Mouse (Mus musculus) stomach, embryonic 14.5 days (tissue): Measurements from ENCODE around the gene Nfe2. TPM values are rescaled to one million over a fixed set of nuclear protein-coding genes. Genes with fewer than 3 reads are reported as not detected.

Source experiments
- ATAC-seq: fragments of 200-750 bp; cut with Nextera tagmentation; 2 replicates; pipeline ENCODE4 v1.8.0; 2017; ENCODE audit warnings: low read depth, moderate TSS enrichment; ENCODE audit not compliant: insufficient number of reproducible peaks, insufficient read depth, low FRiP score
- H3K27ac ChIP-seq: fragments of 300-500 bp; sonication (generic); 2 replicates; pipeline ENCODE4 v1.5.1; 2014; ENCODE audit warnings: mild to moderate bottlenecking, low read length, moderate library complexity, mixed read lengths
- H3K27me3 ChIP-seq: fragments of 300-500 bp; sonication (generic); 2 replicates; pipeline ENCODE4 v1.6.1; 2014; ENCODE audit warnings: low read length, control low read depth, mixed read lengths; ENCODE audit not compliant: control insufficient read depth, insufficient read depth
- H3K36me3 ChIP-seq: fragments of 300-500 bp; sonication (generic); 2 replicates; pipeline ENCODE4 v1.6.1; 2014; ENCODE audit warnings: mild to moderate bottlenecking, control low read depth, low read length, moderate library complexity, mixed read lengths; ENCODE audit not compliant: control insufficient read depth, insufficient read depth
- H3K4me1 ChIP-seq: fragments of 300-500 bp; sonication (generic); 2 replicates; pipeline ENCODE4 v1.6.1; 2014; ENCODE audit warnings: low read length, control low read depth, mixed read lengths; ENCODE audit not compliant: control insufficient read depth, insufficient read depth
- H3K4me2 ChIP-seq: fragments of 300-500 bp; sonication (generic); replicated peaks from 2 replicates; pipeline ENCODE4 v1.6.1; 2014; ENCODE audit warnings: low read depth, low read length, control low read depth
- H3K4me3 ChIP-seq: fragments of 300-500 bp; sonication (generic); 2 replicates; pipeline ENCODE4 v1.5.1; 2014; ENCODE audit warnings: low read depth, low read length, control low read depth
- H3K9ac ChIP-seq: fragments of 300-500 bp; sonication (generic); replicated peaks from 2 replicates; pipeline ENCODE4 v1.6.1; 2014; ENCODE audit warnings: low read depth, mild to moderate bottlenecking, control low read depth, low read length, moderate library complexity, mixed read lengths
- H3K9me3 ChIP-seq: fragments of 300-500 bp; sonication (generic); 2 replicates; pipeline ENCODE4 v1.6.1; 2016; ENCODE audit warnings: low read depth, low read length, control low read depth; ENCODE audit not compliant: control insufficient read depth
- WGBS: fragments of 180-500 bp; shearing (Covaris S2); extraction: QIAGEN DNeasy Blood & Tissue Kit; methylation state at CpG from one replicate; pipeline ENCODE4 v1.1.7; 2014; 5-methylcytosine and 5-hydroxymethylcytosine counted together
- polyA plus RNA-seq: library from polyadenylated mRNA; unstranded; fragments of >200 nt; fragmentation: Nextera tagmentation; extraction: Ambion mirVana; gene quantifications from 2 replicates; pipeline ENCODE4 v1.2.1, GENCODE M21; 2014

Nfe2 gene
- polyA plus RNA-seq, 1 experiment from 2014 or later: 2.0 TPM

DNA sequence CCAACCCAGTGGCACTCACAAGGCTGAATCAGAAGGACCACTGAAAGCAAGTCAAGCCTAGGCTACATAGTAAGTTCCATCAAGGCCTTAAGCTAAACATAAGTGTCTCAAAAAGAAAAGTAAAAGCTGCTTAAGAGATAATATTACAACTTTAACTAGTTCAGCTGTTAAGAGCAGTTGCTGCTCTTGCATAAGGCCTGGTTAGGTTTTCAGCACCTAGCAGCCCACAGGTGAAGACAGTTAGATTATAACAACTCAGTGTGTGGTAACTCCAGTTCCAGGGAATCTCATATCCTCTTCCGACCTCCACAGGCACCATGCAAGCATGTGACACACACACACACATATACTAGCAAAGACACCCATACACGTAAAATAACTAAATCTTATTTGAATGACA is 30.6 kb downstream of the Nfe2 start:
- Histone ChIP-seq H3K27ac (no peak overlapping the region), H3K27me3 (no peaks in the 10 kb centered on the region), H3K4me1 (peaks cover 17% of the 10 kb centered on the region; the same call in 1 of the 2 replicates), H3K9ac (no peak overlapping the region), H3K9me3 (no peaks in the 10 kb centered on the region), H3K4me2 (no peak overlapping the region), H3K36me3 (no peaks in the 10 kb centered on the region), H3K4me3 (no peak overlapping the region)
- ATAC-seq: no peak
- WGBS: 71% methylated on average over 2 of the region's 2 CpGs

DNA sequence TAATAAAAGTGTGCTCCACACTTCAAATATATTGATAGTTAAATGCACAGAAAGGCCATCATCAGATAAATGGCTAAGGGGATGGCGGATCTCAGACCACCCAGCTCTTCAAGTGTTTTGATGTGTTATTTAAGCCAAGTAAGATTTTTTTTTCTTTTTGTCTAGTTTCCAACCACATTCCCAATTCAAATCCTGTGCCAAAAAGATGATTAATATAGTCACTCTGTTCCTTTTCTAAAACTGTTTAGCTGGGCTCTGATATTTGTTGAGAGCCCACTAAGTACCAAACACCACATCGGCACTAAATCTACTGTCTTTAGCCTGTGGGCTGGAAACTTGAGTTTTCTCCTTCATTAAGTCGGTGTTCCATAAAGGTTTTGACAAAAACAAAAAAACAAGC is 31.2 kb downstream of the Nfe2 start:
- Histone ChIP-seq H3K27ac (no peak overlapping the region), H3K27me3 (no peaks in the 10 kb centered on the region), H3K4me1 (peaks cover 17% of the 10 kb centered on the region; the same call in 1 of the 2 replicates), H3K4me3 (no peak overlapping the region), H3K9me3 (no peaks in the 10 kb centered on the region), H3K36me3 (no peaks in the 10 kb centered on the region), H3K4me2 (no peak overlapping the region), H3K9ac (no peak overlapping the region)
- WGBS: 62% methylated on average over 3 of the region's 3 CpGs
- ATAC-seq: no peak

DNA sequence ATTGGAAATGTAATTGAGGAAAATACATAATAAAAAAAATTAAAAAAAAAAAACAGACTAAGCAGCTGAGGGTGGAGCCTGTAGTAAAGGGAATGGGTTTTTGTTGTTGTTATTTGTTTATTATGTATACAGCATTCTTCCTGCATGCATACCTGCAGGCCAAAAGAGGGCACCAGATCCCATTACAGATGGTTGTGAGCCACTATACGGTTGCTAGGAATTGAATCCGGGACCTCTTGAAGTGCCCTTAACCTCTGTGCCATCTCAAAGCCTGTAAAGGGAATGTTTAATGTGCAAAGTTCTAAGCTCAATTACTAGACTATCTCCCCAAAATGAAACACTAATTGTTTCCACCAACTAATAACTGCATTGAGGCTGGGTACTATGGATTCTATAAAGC is 34.0 kb downstream of the Nfe2 start:
- Histone ChIP-seq H3K9ac (no peak overlapping the region), H3K4me2 (no peak overlapping the region), H3K9me3 (no peaks in the 10 kb centered on the region), H3K4me1 (peaks cover 18% of the 10 kb centered on the region; the same call in 1 of the 2 replicates), H3K4me3 (no peak overlapping the region), H3K36me3 (no peaks in the 10 kb centered on the region; the same call in 1 of the 2 replicates), H3K27ac (no peak overlapping the region), H3K27me3 (no peaks in the 10 kb centered on the region)
- ATAC-seq: no peak
- 96% methylated on average over 2 of the region's 2 CpGs for WGBS

- no peaks in the 10 kb centered on the region for H3K27me3 ChIP-seq
- ATAC-seq: no peak
- no peak overlapping the region for H3K4me2 ChIP-seq
- 69% methylated on average over 1 of the region's 1 CpGs for WGBS
- H3K27ac ChIP-seq: no peak overlapping the region
- peaks cover 12% of the 10 kb centered on the region; the same call in 1 of the 2 replicates for H3K4me1 ChIP-seq
- H3K4me3 ChIP-seq: no peak overlapping the region
- H3K36me3 ChIP-seq: no peaks in the 10 kb centered on the region; the same call in 1 of the 2 replicates
- H3K9me3 ChIP-seq: no peaks in the 10 kb centered on the region
- H3K9ac ChIP-seq: no peak overlapping the region
Observed at GRCm38 (mm10) chr15:103221386-103221785, 36.8 kb downstream of the Nfe2 start.

DNA sequence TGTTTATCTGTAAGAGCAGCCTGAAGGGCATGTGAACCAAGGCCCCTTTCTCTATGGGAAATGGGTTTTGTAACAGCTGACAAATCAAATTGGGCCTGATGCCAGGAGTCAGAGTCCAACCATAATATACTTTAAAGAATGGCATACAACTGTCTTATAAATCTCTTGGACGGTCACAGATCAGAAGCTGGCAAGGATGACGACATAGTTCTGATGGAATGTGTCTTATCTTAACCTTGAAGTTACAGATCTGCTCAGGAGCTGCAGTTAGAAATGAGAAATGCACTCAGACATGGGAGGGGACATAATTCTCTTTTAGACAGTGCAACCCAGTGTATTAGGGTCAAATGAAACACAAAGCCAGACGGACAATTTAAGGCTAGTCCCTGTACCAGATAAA is 37.4 kb downstream of the Nfe2 start:
- Histone ChIP-seq H3K36me3 (no peaks in the 10 kb centered on the region; the same call in 1 of the 2 replicates), H3K4me1 (peaks cover 18% of the 10 kb centered on the region), H3K9me3 (no peaks in the 10 kb centered on the region), H3K9ac (no peak overlapping the region), H3K27ac (0 out of 2 replicates have a peak overlapping the region, but pooled peaks have one; percentile 21), H3K4me3 (no peak overlapping the region), H3K27me3 (no peaks in the 10 kb centered on the region), H3K4me2 (no peak overlapping the region)
- 18% methylated on average over 3 of the region's 3 CpGs for WGBS
- ATAC-seq: no peak

- Histone ChIP-seq H3K9me3 (no peaks in the 10 kb centered on the region), H3K36me3 (peaks cover 12% of the 10 kb centered on the region), H3K4me1 (peaks cover 24% of the 10 kb centered on the region), H3K4me3 (0 out of 2 replicates have a peak overlapping the region, but pooled peaks have one; percentile 24), H3K9ac (no peak overlapping the region), H3K27me3 (no peaks in the 10 kb centered on the region), H3K4me2 (peak overlapping the region; percentile 53), H3K27ac (peak overlapping the region; percentile 94)
- ATAC-seq: no peak
- 21% methylated on average over 2 of the region's 2 CpGs for WGBS
Observed at GRCm38 (mm10) chr15:103216052-103216451, 42.2 kb downstream of the Nfe2 start.

DNA sequence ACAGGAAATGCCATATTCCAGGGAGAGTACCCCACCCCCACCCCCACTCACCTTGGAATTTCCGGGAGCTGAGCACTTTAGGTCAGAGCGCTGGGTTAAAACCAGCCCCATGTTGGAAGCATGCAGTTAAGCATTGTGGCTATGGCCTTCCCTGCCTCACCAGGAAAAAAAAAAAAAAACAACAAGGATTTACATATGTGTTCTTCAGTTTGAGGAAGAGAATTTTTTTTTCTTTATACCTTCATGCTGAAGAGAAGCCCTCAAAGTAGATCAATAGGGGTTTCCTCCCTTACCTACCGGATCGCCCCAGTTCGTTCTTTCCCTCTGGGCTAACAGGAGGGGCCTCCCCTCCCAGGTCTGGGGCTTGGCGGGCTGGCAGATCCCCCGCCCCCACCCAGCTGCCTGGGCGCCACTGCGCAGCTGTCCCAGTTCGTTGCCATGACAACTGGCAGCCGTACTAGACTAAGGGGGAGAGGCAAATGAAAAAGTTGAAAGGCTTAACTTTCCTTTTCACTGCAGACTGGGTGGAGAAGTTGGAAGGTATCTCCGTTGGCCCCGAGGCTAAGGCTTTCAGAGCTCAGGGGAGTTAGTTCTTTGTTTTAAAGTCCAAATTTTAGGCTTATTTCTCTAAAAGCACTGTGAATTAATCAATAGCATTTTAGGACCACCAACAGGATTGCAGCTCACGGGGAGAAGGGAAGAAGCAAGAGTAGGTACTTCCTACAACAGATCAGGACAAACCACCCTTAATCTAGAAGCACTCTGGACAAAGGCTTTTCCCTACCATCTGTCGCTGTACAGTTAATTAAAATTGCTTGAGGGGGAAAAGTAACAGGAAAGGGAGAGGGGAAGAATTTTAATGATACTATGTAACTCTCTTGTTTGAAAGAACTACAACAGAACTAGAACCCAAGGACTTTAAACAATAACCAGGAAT is 43.0 kb downstream of the Nfe2 start:
- Histone ChIP-seq H3K4me3 (peak overlapping the region; percentile 24), H3K27ac (peak overlapping the region; percentile 94), H3K4me2 (peak overlapping the region; percentile 53), H3K4me1 (peaks cover 21% of the 10 kb centered on the region), H3K36me3 (peaks cover 19% of the 10 kb centered on the region), H3K27me3 (no peaks in the 10 kb centered on the region), H3K9ac (peak overlapping the region; percentile 33; the same call in 1 of the 2 replicates), H3K9me3 (no peaks in the 10 kb centered on the region)
- peak; percentile 92 for ATAC-seq
- WGBS: 1% methylated on average over 15 of the region's 15 CpGs

DNA sequence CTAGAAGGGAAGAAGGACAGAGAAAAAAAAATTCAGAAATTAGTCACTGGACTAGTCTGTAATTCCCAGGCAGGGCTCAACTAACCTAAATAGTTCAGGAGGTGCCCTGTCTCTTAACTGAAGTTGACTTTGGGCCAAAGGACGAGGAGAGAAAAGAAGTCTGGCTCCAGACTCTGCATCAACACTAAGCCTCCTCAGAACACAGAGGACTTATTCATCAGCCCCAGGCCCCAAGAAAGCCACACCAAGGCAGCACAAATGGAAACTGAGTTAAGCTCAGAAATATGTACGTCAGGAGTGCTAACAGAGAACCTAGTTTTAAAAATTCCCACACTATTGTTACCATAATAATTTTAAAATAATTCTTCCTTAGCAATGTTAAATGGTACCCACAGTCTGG is 44.1 kb downstream of the Nfe2 start:
- H3K9ac ChIP-seq: no peak overlapping the region
- peaks cover 25% of the 10 kb centered on the region for H3K36me3 ChIP-seq
- H3K27ac ChIP-seq: peak overlapping the region; percentile 74
- peak overlapping the region; percentile 39 for H3K4me2 ChIP-seq
- H3K27me3 ChIP-seq: no peaks in the 10 kb centered on the region
- ATAC-seq: no peak
- peak overlapping the region; percentile 6; the same call in 1 of the 2 replicates for H3K4me3 ChIP-seq
- 25% methylated on average over 2 of the region's 2 CpGs for WGBS
- peaks cover 21% of the 10 kb centered on the region for H3K4me1 ChIP-seq
- no peaks in the 10 kb centered on the region for H3K9me3 ChIP-seq
